Mouse (Mus musculus) MEL (cell line): ENCODE measurements around the gene Card10.

Source experiments
- BHLHE40 ChIP-seq: IDR thresholded peaks from 2 replicates; pipeline ENCODE4 v1.6.1; 2012; ENCODE audit warnings: low read depth, mild to moderate bottlenecking, inconsistent platforms, low read length, improper control_type of control experiment, borderline replicate concordance
- CTCF ChIP-seq, 3 experiments: IDR thresholded peaks in 2 of 3; conservative IDR thresholded peaks in 1 of 3; 2 replicates each; pipeline ENCODE4 v1.5.1; 2011 to 2012; ENCODE audit warnings: low read length in 3 of 3, low read depth in 2 of 3, mild to moderate bottlenecking in 2 of 3, improper control_type of control experiment in 1 of 3, inconsistent platforms in 1 of 3, mixed read lengths in 1 of 3, moderate library complexity in 1 of 3; ENCODE audit not compliant: control insufficient read depth in 1 of 3, insufficient read depth in 1 of 3, poor library complexity in 1 of 3, severe bottlenecking in 1 of 3
- ELF1 ChIP-seq: IDR thresholded peaks from 2 replicates; pipeline ENCODE4 v1.6.1; 2014; ENCODE audit warnings: low read depth, mild to moderate bottlenecking, inconsistent platforms, low read length, improper control_type of control experiment, moderate library complexity
- EP300 ChIP-seq, 2 experiments: IDR thresholded peaks; 2 replicates each; pipeline ENCODE4 v1.6.1; 2011; ENCODE audit warnings: improper control_type of control experiment in 2 of 2, low read length in 2 of 2, low read depth in 1 of 2, mild to moderate bottlenecking in 1 of 2
- GATA1 ChIP-seq: IDR thresholded peaks from 2 replicates; pipeline ENCODE4 v1.6.1; 2011; ENCODE audit warnings: low read depth, low read length, improper control_type of control experiment
- UBTF ChIP-seq: IDR thresholded peaks from 2 replicates; pipeline ENCODE4 v1.6.1; 2012; ENCODE audit warnings: low read depth, mild to moderate bottlenecking, inconsistent platforms, low read length, improper control_type of control experiment, moderate library complexity, borderline replicate concordance; ENCODE audit not compliant: insufficient read depth

GRCm38 (mm10) chr15:78829636-78830035 is 26.8 kb upstream of the Card10 start:
- no peak for TF ChIP-seq EP300 (IDR thresholded peaks at IDR 0.05; ENCODE audit: low read depth in 1 of 2, low read length in 2 of 2)
- TF ChIP-seq GATA1, result no peak
- no peak for TF ChIP-seq ELF1
- TF ChIP-seq CTCF (IDR thresholded peaks at IDR 0.05 in 2 of 3, conservative IDR thresholded peaks at IDR 0.05 in 1 of 3; ENCODE audit: control insufficient read depth in 1 of 3, insufficient read depth in 1 of 3, low read depth in 2 of 3, low read length in 3 of 3, poor library complexity in 1 of 3, severe bottlenecking in 1 of 3), result peak; percentile 16 to 27 (median 25); a peak in 2 of 6 replicates
- TF ChIP-seq UBTF, result no peak
- TF ChIP-seq BHLHE40, result no peak
